Mouse (Mus musculus): ENCODE measurements at regions not wholly inside any gene's neighbourhood (a gene's known extent, or its start where the extent isn't known, plus 50 kb on each side); places are given as distances from the start of the nearest gene placed in this dataset.

GRCm38 (mm10) chr5:97633766-97634165 is 176.9 kb upstream of the Gk2 start:
- no peak for TF ChIP-seq CTCF (IDR thresholded peaks at IDR 0.05; ENCODE audit: low read depth)
- TF ChIP-seq EP300 (IDR thresholded peaks at IDR 0.05; ENCODE audit: low read depth): no peak

Measured in liver, postnatal 0 days (tissue).